Mouse (Mus musculus) liver, embryonic 14 days (tissue): ENCODE results near the gene Vmn1r80. TPM values are rescaled to one million over a fixed set of nuclear protein-coding genes. Genes with fewer than 3 reads are reported as not detected.

Experiments
- polyA plus RNA-seq: library from polyadenylated mRNA; depleted of rRNA; stranded (reverse); fragments of >200 nt; gene quantifications from 2 replicates; pipeline ENCODE4 v1.2.3, GENCODE M21; 2012; rRNA removed

Vmn1r80 gene
- not detected in 2 replicates for polyA plus RNA-seq

DNA sequence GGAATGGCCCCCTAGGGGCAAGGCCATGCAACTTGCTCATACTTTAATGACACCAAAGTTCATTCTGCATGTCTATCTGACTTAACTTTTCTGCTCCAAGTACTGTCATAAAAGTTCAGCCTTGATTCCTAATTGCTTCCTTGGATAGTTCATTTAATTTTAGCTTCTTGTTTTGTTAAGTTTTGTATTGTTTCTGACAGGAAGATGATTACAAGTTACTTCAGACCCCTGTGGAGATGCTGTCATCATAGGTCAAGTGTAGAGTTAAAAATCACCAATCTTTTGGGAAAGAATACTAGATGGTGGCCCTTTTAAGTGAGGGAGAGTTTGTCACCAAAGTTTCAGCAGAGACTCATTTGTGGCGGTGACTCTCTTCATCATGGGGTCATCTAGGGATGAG is at the start of gene Vmn1r80:
Gene Vmn1r80 (plus strand): TSS at position 301 of the 400 bp plus-strand sequence.

DNA sequence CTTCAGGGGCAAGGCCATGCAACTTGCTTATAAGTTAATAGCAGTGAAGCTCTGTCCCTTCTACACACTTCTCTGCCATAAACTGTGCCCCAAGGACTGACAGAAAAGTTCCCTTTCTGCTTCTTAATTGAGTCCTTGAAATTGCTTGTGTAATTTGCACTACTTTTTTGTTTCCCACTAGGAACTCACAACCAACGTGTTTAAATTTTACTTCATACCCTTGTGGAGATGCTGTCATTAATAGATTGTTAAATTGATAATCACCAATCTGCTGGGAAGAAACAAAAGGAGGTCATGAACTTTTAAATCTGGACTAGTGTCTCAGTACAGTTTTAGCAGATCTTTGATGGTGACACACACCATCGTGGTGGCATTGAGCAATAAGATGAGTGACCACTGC is 39.1 kb upstream of the Vmn1r80 start, which contains the start of gene Vmn1r78:
Gene Vmn1r78 (plus strand): TSS at position 301 of the 400 bp plus-strand sequence.

DNA sequence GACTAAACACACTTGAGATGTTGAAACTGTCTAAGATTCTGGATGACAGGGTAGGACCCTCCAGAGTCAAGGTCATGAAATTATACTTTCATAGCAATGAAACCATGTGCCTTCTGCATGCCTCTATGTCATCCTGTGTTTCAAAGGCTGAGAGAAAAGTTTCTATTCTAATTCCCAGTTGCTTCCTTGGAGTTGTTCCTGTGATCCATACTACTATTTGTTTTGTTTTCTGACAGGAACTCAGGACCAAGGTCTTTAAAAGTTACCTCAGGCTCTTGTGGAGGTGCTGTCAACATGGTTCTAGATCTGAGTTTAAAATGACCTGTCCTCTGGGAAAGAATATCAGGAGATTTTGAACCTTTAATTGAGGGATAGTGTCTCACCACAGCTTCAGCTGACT is 18.1 kb upstream of the Vmn1r80 start, which contains the start of gene Vmn1r79:
Gene Vmn1r79 (plus strand): TSS at position 301 of the 400 bp plus-strand sequence.

Other genes with a start within 250 kb of the Vmn1r80 start
- gene Vmn1r77, start 152.5 kb upstream of the Vmn1r80 start, polyA plus RNA-seq, result not detected in 2 replicates
- not detected in 2 replicates for gene Vmn1r78, start 39.0 kb upstream of the Vmn1r80 start, polyA plus RNA-seq
- not detected in 2 replicates for gene Vmn1r79, start 18.0 kb upstream of the Vmn1r80 start, polyA plus RNA-seq
- not detected in 2 replicates for gene Vmn1r81, start 79.0 kb downstream of the Vmn1r80 start, polyA plus RNA-seq
- gene Vmn1r82, start 111.1 kb downstream of the Vmn1r80 start, polyA plus RNA-seq, result not detected in 2 replicates
- gene Vmn1r83, start 140.2 kb downstream of the Vmn1r80 start, polyA plus RNA-seq, result not detected in 2 replicates
- gene Vmn1r84, start 180.0 kb downstream of the Vmn1r80 start, polyA plus RNA-seq, result not detected in 2 replicates
- 0.35 and 0.38 TPM in 2 replicates for gene Zfp551, start 233.5 kb downstream of the Vmn1r80 start, polyA plus RNA-seq